Mouse (Mus musculus) adipocyte (in vitro differentiated cells): ENCODE results near the gene Fxr2.
"Not testable (repeated sequence)": the region's sequence is repeated elsewhere in the genome, so short reads cannot be mapped to it uniquely, and the experiment has no call there.

Experiments used
- DNase-seq: peaks from one replicate; pipeline ENCODE4 v3.0.0-alpha.2; 2016; ENCODE audit warnings: low spot score

Fxr2 gene

GRCm38 (mm10) chr11:69610899-69611298, 21.9 kb upstream of the Fxr2 start:
- DNase-seq = no peak

DNA sequence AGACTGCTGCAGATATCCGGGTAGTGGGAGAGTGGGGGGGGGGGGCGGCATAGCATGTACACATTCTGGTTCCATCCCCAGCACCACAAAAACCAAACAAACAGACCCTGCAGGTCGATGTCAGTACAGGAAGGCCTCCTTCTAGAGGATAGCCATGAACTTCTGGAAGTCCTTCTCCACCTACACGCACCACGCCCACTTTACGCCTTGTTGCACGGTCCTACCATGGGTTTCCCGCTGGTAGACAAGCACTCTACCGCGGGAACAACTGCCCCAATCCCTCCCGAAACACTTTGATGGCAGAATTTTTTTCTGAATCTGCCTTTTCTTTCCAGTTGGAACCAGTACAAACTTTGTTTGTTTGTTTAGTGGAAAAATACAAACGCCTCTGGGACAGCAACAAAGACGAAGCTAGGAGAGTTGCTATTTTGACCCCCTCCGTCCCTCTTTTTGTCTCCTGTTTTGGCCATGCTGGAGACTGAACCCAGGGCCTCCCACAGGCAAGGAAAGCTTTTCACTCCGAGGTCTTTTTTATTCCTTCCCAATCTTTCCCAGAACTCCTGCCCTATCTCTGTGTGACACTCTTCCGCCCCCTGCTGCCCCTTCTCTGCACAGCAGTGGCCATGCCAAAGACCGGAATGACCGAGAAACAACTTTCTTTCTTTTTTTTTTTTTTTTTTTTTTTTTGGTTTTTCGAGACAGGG, 19.1 kb upstream of the Fxr2 start:
- DNase-seq = peak; percentile 91

- not testable (repeated sequence) for DNase-seq
Observed at GRCm38 (mm10) chr11:69614257-69614588, 18.6 kb upstream of the Fxr2 start.

DNA sequence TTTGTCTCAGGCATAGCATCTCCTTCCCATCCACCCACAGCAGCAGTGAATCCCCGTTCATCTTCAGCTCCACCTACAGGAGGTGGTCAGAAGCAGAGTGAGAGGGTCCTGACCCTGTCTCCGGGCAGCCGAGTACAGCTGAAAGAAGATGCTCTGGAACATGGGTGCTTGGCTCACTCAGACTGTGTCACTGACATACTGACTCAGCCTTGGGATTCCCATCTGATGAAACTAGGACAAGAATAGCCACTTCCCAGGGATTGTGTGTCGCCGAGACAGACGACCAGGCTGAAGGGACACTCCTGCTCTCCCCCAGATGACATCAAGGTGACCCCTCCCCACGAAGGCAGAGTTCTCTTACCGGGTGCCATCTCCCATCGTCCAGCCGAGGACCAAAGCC, 16.0 kb upstream of the Fxr2 start:
- DNase-seq = no peak

- DNase-seq = no peak
Observed at GRCm38 (mm10) chr11:69617805-69618204, 15.0 kb upstream of the Fxr2 start, which contains the start of gene Shbg. Gene Shbg, minus strand, starts transcription at chr11:69617905.

DNA sequence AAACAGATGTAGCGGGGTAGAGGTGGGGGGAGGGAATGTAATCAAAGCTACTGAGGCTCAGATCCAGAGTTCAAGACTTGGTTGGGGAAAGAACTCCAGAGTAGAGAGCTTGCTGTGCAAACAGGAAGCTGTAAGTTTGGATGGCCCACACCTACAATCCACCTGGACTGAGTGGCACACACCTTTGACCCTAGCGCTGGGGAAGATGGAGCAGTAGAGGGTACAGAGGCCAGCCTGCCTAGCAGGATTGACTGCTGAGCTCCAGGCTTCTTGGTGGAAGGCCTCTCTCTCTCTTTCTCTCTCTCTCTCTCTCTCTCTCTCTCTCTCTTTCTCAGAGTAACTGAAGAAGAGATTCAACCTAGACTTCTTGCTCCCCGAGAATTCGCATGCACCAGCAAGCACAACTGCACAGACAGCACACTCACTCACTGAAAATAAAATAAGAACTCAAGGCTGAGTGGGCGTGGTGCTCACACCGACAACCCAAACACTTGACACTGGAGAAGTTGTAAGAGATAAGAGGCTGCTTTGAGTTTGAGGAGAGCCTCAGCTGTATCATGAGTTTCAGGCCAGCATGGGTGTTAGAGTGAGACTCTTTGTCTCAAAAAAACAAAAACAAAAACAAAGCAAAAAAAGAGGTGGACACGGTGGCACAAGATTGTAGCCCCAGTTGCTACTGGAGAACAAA, 12.3 kb upstream of the Fxr2 start:
- DNase-seq = no peak

- peak; percentile 81 for DNase-seq
Observed at GRCm38 (mm10) chr11:69621571-69622268, 11.1 kb upstream of the Fxr2 start, which contains the start of gene Sat2. Gene Sat2, plus strand, starts transcription at chr11:69622024.

- no peak for DNase-seq
Observed at GRCm38 (mm10) chr11:69622406-69622805, 10.4 kb upstream of the Fxr2 start.

- no peak for DNase-seq
Observed at GRCm38 (mm10) chr11:69623006-69623405, 9.8 kb upstream of the Fxr2 start.

DNA sequence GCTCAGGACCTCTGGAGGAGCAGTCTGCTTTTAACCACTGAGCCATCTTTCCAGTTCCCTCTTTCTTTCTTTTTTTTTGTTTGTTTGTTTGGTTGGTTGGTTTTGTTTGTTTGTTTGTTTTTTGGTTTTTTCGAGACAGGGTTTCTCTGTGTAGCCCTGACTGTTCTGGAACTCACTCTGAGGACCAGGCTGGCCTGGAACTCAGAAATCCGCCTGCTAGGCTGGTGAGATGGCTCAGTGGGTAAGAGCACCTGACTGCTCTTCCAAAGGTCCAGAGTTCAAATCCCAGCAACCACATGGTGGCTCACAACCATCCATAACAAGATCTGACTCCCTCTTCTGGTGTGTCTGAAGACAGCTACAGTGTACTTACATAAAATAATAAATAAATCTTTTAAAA, 8.5 kb upstream of the Fxr2 start:
- DNase-seq = not testable (repeated sequence)

DNA sequence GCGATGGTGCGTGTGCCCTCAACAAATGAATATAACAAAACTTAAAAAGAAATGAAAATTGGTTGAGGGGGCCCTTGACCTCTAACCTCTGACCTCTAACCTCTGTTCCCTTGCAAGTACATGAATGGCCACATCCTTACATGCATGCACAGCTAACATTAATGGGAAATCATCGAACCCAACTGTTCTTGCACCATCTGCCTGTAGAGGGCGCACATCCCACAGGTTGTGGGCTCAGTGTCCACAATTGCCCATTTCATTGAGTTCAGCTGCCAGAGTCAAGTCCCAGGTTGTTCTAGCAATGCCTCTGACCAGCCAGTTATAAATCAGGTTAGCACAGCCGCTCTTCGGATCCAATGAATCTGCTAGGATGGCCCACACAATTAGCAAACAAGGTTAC, 4.5 kb upstream of the Fxr2 start:
- peak; percentile 86 for DNase-seq

DNA sequence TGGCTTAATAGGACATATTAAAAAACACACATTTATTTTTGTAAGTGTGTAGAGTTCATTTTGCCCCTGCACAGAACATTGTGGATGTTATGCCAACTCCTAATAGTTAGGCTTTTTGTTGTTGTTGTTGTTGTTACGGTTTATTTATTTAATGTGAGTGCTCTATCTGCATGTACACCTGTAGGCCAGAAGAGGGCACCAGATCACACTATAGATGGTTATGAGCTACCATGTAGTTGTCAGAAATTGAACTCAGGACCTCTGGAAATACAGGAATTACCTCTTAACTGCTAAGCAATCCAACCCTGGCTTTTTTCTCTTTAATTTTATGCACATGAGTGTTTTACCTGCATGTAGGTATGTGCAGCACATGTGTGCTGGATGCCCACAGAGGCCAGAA, 3.0 kb upstream of the Fxr2 start:
- DNase-seq = peak; percentile 64

GRCm38 (mm10) chr11:69633128-69633866, 507 bp downstream of the Fxr2 start:
- peak; percentile 42 for DNase-seq

- DNase-seq = no peak
Observed at GRCm38 (mm10) chr11:69635471-69635870, 2.7 kb downstream of the Fxr2 start.

- DNase-seq = no peak
Observed at GRCm38 (mm10) chr11:69645860-69646259, 13.1 kb downstream of the Fxr2 start.

- DNase-seq = no peak
Observed at GRCm38 (mm10) chr11:69653399-69653798, 20.6 kb downstream of the Fxr2 start.

DNA sequence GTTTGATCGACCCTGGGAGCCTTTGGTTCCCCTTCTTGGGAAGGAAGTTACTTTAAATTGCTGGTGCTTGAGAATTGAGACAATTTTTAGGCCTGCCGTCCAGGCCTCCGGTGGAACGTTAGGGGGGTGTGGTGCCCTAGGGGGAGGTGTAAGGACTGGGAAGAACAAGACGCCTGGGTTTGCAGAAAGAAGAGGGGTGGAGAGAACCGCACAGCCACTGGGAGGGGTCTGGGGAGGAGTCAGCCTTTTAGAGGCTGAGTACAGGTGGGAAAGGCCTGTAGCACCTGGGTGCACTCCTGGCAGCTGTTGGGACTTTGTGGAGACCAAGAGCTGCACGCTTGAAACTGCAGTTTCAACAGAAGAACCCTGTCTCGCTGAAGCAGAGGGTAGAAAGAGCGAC, 22.0 kb downstream of the Fxr2 start:
- no peak for DNase-seq

- DNase-seq = no peak
Observed at GRCm38 (mm10) chr11:69655264-69656064, 22.7 kb downstream of the Fxr2 start, which contains the start of gene Sox15. Gene Sox15, plus strand, starts transcription at chr11:69655314.

GRCm38 (mm10) chr11:69656065-69656455, 23.3 kb downstream of the Fxr2 start:
- DNase-seq = no peak

DNA sequence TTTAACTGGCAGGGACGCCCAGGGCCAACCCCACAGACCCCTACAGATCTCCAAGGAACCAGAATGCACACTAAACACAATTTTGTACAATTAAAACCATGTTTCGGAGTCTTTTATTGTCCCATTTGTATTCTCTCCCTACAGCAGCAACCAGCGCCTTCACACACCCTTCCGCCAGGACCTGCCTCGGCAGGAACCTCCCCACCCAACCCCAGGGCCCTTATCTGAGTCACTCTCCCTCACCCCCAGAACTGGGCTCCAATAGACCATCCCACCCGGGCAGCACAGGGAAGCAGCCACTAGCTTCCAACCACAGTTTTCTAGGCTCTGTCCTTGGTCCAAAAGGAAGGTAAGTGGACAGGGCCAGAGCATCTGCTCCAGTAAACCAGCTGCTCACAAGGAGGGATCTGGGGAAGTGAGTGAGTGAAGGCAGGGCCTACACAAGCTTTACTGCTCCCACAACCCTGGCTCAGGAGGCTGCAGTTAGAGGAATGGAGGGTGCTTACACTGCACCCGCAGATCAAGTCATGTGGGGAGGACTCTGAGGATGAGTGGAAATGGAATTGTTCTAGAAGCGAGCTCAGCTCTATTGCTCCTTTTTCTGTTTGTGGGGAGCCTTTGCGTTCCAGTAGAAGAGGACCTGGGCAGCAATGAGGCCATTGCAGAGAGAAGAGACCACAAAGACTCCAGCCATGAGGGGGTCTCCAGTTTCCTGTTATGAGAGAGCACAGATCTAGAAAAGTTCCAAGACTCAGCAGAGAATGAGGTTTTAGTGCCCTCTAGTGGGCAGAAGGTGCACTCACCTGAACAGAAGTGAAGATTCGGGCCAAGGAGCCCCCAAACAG, 24.0 kb downstream of the Fxr2 start:
- peak; percentile 55 for DNase-seq
